Mouse (Mus musculus) gastrocnemius, postnatal 25 days (tissue): ENCODE measurements at regions not wholly inside any gene's neighbourhood (a gene's known extent, or its start where the extent isn't known, plus 50 kb on each side); places are given as distances from the start of the nearest gene placed in this dataset.

Experiments used
- DNase-seq: peaks from one replicate; pipeline ENCODE4 v3.0.0; 2022

DNA sequence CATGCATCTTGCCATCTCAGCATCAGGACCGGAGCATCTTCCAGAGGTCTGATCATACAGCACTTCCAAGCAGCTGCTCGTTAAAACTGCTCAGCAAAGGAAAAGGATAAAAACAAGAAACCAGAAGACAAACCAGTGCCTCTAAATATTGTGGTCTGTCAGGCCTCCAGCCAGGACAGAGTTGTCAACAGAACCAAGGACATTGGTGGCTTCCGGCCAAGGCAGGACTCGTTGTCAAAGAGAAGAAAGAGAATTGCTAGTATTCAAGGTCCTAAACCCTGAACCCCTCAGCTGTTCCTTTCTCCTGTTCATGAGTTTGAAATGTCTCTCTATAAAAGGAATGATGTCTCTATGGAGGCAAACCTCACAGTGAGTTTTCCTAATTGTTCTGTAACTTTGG is 155.0 kb downstream of the Sp3 start:
- DNase-seq: no peak

DNA sequence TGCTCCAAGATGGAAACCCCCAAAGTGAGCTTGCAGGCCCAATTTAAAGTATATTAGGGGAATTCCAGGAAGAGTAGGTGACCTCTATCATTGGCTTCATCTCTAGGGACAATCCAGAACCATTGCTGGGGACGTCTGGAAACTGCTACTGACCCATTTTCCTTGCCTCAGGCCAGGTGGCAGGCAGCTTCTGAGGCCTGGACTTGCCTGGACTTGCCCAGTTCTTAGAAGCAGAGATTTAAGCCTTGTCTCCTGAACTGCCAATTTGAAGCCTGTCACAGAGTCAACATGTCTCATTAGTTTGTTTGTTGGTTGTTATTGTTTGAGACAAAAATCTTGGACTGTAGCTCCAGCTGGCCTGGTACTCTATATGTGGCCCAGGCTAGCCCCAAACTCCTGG is 151.1 kb downstream of the Sp3 start:
- no peak for DNase-seq

DNA sequence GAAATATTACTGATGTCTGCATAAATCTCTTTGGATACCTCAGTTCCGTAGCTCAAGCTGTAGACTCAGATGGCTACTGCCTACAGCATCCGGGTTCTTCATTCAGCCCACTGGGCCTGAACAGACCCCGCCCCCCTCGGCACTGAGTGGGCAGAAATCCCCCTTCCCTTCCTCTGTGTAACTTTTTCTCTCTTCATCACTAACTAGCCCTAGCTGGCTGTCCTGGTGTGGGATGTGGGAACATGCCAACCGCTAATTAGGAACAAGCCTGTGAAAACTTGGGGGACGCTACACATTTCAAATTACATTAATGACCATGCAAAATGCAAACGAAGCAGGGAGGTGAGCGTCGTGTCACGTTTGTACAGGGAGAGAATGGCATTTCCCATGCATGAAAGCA is 147.5 kb downstream of the Sp3 start:
- DNase-seq: no peak

DNA sequence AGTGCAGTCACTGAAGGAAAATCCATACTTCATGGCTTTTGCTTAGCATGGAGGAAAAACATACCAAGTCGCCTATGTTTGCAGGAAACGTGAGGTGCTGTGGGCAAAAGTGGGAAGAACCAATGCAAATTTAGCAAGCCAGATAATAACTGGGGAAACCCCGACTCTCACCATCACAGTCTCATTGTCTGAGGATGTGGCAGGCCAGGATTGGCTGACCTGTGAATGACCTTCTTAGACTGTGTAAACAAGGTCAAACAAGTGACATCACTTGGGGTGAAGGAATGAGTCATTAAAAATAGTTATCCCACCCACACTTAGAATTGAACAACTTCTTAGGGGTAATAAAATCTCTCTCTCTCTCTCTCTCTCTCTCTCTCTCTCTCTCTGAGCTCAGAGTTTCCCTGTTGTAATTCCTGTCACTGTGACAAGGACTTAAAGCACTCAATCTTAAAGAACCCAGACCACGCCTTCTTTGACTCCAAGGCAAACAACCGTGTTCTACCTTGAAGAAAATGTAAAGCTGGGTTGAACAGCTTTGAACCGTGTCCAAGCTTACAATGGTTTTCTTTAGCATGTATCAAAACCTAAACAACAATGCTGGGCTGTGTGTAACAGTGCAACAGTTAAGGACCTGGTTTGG is 142.0 kb downstream of the Sp3 start:
- DNase-seq: no peak

DNA sequence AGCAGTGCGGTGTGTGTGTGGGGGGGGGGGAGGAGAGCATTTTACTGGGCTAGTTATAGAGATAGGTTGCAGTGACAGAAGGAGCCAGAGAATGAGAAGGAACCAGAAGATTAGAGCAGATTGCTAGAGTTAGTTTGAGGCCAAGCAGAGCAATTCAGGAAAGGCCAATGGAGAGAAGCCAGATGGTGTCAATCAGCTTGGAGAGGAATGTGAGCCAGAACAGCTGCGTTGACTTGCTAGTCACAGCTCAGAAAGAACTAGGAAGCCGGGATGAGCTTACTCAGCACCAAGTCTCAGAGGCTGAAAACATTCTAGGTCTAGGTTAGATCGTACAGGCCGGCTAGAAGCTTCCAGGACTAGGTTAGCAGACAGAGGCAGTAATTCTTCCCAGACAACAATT is 140.6 kb downstream of the Sp3 start:
- no peak for DNase-seq

DNA sequence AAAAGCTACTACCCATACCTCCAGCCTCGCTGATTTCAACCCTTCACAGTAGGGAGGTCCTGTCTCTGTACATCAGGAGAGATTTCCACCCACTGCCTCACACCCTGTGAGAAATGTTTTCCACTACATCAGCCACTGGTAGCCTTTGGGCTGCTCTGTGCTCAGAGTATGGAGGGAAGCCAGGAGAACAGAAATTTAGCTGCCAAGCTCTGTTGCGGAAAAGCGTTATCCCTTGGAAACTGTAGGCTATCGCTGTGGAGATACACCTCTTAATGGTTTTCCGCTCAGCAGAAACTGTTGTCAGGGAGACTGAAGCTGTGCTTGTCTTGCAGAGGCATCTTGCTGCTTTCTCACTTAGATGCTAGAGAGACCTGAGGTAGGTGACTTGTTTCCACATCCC is 138.9 kb downstream of the Sp3 start:
- DNase-seq: peak; percentile 8

DNA sequence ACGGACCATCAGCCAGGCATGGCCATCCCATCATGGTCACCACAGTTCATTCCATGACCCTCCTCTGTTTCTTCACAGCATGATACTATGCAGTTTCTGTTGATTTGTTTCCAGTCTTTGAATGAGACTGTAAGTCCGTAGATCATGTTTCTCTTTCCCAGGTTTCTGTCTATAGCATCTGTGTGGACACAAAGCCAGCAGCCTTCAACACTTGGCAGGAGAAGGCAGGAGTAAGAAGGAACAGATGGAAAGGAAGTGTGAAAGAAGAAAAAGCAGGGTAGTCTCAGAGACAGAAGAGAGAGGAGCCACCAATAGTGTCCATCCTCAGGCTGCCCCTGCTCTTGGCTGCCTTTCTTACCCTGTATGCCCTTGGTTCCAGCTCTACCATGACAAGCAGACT is 136.6 kb downstream of the Sp3 start:
- no peak for DNase-seq

DNA sequence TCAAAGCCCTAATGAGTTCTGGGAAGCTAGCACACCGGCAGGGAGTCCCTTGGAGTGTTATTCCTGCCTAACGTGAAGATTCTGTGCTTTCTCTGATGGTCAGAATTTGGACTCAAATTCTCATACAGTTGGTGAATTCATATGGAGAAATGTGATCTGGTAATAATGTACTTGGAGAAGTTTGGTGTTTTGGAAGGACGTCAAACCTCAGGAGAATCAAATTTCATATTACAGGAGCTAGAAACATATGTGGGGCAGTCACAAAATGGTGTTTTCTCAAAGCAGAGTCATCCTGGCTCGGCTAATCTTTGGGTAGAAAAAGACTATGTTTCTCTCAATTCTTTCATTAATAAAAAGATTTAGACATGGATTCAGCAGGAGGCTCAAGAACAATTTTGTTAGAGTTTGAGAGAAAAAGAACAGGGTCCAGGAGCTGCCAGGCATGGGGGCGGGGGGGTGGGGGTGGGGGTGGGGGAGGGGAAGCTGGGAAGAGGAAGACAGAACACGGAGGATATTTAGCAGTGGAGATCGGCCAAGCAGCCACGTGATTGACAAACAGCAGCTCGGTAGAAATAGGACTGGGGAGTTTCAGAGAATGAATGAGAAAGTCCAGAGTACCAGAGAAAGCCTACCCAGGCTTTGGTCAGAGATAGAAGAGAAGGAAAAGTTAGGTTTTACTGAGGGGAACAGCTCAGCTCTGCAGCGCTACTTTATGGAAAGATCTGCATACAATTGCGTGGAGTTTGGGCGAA is 130.6 kb downstream of the Sp3 start:
- no peak for DNase-seq

DNA sequence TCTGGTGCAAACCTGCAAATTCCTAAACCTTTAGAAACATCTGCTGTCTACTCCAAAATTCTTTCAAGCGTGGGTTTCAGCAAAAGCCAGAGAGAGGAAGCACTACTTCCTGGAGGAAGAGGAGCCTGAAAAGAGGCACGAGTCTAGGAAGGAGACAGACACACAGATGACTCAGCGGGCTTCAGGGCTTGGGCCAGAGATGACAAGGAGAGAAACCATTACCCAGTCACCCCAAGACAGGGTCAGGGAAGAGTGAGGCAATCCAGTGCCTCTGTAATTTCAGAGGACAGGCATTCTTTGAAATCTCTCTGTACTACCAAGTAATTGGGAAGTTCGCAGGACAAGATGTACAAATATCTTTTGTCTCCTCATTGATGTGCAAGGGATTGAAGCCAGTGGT is 127.7 kb downstream of the Sp3 start:
- no peak for DNase-seq

DNA sequence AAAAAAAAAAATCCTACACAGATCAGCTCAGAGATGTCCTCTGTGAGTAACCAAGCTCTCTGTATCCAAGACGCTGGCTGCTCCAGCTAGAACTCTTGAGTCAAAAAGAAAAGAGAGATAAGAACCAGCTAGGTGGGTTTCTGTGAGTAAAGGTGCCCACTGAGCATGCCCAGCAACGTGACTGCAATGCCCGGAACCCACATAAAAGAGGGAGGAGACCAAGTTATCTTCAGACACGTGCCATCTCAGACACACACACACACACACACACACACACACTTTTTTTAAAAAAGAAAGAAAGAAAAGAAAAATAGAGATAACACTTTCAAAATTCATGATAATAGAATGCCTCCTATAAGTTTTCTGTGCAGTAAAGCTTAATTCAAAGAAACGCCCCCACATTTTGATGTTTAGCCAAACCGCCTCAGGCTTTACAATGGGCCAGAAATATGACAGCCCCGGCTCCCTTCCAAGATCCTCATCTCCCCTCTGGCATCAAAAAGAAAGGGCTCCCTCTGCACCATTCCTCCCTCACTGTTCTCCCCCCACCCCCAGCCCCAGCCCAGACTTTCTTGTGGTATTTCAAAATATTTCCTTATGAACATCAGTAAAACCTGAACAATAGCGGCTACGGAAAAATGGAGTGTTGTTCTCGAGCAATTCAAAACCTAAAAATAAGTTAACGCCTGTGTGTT is 124.8 kb downstream of the Sp3 start:
- DNase-seq: no peak

DNA sequence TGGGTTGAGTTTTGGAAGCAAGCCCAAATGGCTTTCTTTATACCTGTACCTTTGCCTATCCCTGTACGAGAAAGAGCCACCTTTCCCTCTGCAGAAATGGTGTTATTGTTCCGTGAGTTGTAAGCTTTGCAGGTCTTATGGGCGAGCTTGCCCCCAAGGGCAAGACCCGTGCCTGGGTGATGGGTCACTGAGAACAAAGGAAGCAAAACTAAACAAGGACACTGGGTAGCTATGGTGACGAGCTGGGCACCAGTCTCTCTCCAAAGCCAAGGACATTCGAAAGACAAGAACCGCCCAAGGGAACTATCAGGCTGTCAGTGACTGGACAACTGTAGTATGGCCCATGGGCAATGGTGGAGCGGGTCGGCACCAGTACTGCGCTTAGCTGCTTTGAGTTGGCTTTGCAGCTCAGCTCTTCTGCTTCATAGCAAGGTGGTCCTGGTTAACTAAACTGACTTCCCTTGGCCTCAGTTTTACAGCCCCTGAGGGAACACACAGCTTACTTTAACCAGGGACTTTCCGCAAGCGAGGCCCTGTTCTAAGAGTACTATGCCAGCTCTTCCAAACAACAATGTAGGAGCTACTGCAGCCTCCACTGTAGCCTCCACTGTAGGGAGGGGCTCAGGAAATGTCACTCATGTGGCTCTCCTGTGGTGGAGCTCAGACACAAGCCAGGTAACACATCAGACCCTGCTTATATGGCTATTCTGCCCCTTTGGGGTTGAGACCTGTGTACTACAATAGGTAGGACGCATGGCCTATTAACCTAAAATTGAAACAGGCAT is 124.1 kb downstream of the Sp3 start:
- no peak for DNase-seq

DNA sequence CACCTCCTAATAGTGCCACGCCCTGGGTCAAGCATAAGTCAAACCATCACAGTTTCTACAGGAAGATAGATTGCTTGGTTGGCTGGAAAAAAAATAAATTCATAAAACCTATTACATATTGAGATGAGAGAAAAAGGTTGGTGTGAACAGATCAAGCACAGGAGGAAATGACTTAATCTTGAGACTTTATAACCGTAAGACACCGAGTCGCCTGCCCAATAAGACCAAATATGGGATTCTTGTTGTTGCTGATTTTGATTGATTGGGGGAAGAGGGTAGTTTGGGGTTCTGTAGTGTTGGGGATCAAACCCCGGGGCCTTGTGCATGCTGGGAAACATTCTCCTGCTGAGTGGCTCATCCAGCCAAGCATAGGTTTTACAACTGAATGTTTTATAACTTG is 122.9 kb downstream of the Sp3 start:
- DNase-seq: no peak

DNA sequence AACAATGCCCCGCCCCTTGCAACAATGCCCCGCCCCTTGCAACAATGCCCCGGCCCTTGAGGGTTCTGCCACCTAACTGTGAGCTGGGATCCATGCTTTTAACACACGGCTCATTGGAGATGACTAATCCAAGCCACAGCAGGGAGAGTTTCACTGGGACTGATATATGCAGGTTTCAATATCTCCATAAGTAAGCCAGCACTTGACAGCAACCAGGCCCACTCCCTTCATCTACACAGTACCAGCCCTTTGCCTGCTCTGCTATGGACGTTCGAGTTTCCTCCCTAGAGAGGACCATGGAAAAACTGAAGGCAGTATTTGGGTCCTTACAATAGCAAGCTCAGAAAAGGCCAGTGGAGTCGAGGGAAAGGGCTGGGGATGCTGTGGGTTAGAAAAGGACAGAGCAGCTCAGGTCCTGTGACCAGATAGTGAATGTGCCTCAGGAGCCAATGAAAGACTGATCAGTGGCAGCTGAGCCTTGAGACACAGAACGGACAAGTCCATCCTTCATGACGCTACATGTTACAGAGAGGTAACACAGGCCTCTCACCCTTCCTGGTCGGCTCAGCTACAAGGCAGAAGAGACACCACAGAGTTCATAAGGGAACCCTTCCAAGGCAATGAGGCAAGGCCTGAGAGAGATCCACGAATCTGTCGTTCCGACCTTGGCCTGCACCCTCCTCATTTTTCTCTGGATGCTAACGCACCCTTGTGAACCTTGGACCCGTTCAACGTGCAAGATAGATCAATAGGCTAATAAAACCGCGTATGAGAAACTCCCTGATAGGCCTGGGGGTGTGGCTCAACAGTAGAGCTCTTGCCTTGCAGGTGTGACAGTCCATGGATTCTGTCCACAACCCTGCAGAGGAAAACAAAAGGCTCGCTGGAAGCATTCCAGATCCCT is 114.5 kb downstream of the Sp3 start:
- DNase-seq: no peak

DNA sequence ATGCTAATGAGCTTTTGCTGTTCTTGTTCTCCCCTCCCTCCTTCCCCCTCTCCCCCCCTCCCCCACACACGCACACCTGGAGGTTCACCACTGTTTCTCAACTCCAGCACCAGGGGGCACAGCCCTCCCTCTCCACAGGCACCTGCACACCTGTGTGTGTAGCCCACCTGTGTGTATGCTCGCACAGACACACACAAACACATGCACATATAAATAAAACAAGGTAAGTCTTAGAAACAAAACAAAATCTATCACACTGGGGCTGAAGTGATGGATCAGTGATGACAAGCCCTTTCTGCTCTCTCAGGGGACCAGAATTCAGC is 113.9 kb downstream of the Sp3 start:
- no peak for DNase-seq

DNA sequence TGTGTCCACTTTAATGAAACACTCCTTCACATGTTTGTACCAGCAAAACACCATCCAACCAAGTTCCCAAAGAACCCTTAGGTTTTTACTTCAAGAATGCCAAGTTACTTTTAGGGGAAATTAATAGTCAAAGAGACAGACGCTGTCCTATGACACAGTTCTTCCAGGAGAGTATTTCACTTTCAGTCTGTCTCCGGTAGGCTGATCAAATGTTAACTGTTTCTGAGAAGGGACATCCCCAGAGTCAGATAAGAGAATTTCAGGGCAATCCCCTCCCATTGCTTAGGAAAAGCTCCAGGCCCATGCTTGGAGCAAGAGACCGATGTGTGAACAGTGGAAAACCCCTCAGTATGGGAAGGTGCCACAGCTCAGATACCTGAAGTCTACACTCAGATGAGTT is 112.1 kb downstream of the Sp3 start:
- no peak for DNase-seq

DNA sequence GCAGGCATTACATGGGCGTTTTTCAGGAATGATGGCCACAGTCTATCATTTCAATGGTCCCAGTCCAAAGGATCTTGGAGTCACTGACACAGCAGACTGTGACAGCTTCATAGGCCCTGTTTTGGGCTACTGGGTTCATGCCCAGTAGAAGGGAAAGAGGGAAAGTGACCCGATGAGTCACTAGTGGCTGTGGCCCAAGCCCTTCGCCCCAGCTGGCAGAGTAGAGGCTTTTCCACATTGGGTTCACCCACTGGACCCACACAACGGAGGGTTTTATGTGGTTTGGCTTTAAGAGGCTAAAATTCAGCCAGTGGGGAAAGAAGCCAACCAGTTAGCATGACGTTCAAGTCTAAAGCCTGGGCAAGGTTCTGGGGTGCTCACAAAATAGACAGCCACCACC is 108.4 kb downstream of the Sp3 start:
- DNase-seq: peak; percentile 80

DNA sequence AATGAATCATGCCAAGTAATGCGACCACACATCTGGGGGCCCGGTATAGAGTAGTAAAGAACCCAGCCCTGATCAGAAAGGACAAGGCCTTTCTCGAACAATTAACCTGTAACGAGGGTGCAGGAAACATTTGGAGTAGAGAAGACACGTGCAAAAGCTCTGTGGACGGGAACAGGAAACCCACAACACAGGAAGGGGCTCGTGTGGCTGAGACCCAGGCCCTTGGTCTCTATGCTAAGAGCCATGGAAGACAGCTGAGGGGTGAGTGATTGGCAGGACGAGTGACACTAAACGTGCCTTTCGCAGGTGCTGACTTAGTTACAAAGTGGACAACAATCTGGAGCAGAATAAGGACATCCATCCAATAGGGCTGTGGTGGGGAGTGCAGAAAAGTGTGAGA is 106.3 kb downstream of the Sp3 start:
- no peak for DNase-seq

DNA sequence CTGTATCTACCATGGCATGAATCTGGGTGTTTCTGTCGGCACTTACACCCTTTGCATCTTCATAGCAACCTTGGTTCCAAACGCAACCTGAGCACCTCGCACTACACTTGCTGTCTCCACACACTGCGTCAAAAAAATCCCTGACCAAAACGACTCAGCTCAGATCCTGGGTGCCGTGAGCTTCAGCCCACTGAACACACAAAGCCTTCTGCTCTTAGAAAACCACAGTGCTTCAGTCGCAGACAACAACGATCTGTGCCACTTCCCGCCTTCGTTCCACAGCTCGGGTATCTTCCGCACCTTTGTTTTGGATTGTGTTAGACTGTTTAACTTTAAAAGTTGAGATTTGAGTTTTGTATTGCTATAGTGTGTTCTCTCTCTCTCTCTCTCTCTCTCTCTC is 105.7 kb downstream of the Sp3 start:
- DNase-seq: no peak

DNA sequence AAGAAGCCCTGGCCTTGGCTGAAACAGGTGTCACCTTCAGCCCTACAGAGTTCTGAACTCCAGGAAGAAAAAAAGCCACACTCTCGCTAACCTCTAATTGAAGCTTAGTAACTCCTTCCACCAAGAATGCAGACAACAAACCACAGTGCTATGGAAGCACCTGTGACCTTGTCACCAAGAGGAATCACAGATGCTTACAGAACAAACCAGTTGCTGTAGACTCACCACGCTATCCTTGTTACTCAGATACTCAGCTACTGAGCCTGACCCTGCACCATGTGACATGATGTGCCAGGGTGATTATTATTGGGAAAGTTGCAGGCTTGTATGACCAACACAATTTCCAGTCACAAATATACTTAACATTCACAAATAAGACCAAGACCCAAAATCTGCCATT is 104.6 kb downstream of the Sp3 start:
- DNase-seq: no peak

DNA sequence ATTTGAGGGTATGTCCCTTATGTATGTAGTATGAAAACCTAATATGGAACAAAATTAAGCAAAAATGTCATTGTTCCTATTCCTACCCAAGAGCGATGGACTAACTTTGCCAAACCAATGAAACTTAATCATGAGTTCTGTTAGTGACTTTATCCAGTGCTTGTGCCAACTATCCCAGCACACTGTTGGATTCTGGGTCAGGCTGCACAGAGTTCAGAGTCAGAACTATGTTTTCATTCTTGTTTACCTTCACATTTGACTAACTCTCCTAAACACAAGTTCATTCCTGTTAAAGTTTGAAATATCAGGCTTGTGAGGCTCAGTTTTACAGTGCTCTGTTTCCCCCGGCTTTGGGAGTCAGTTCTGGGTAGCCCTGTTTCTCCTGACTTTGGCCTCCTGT is 100.2 kb downstream of the Sp3 start:
- no peak for DNase-seq

DNA sequence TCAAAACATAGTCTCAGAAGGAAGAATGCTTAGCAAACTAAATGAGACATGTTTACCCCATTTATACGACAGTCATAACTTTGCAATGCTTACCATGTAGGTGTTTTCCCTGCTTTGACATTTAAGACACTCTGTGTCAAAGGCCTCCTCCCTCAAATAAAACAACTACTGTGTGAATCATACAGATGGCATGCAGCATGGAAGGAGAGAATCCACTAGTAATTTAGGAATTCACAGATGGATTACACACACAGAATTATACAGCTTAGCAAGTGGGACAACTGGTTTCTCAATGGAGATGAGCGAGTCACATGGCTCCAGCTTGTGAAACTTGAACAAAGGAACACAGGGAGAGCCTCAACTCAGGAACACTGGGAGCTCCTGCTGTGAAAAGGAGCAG is 98.7 kb downstream of the Sp3 start:
- no peak for DNase-seq

DNA sequence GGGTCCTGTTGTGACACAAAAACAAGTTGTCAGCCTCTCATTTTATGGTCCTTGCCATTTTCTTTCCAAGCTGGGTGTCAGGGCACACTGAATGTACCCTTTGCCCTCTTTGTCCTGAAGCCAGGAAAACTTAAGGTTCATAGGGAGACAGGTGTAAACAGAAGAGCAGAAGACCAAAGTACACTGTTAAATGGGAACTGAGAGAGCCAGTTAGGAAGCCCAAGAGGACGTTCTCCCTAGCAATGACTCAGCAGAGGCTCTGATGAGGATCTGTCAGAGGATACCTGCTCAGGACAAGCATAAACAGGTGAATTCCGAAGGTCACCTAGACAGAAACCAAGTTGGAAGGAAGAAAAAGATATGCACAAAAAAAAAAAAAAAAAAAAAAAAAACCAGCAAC is 94.0 kb downstream of the Sp3 start:
- no peak for DNase-seq
